Mouse (Mus musculus) C2C12 (cell line): ENCODE results near the gene Ccs. TPM values are rescaled to one million over a fixed set of nuclear protein-coding genes. Genes with fewer than 3 reads are reported as not detected.

Source experiments
- H3K27me3 ChIP-seq: one replicate; pipeline ENCODE4 v1.6.1; 2011; ENCODE audit not compliant: control insufficient read depth, insufficient read depth, insufficient read length
- H3K36me3 ChIP-seq: one replicate; pipeline ENCODE4 v1.6.1; 2011; ENCODE audit not compliant: control insufficient read depth, insufficient read depth
- H3K4me3 ChIP-seq: one replicate; pipeline ENCODE4 v1.5.1; 2011; ENCODE audit warnings: mild to moderate bottlenecking, control low read depth; ENCODE audit not compliant: poor library complexity, insufficient read depth, severe bottlenecking
- H3K79me2 ChIP-seq: one replicate; pipeline ENCODE4 v1.6.1; 2011; ENCODE audit not compliant: control insufficient read depth, insufficient read depth
- H3K79me3 ChIP-seq: one replicate; pipeline ENCODE4 v1.6.1; 2011; ENCODE audit warnings: low read depth, control low read depth
- H3ac ChIP-seq: one replicate; pipeline ENCODE3; 2011; ENCODE audit warnings: low read depth; ENCODE audit not compliant: control insufficient read depth, insufficient read length
- CEBPB ChIP-seq: IDR thresholded peaks from one replicate; pipeline ENCODE4 v1.6.1; 2011; ENCODE audit warnings: low read depth, mild to moderate bottlenecking, control low read depth, moderate library complexity
- CTCF ChIP-seq: IDR thresholded peaks from one replicate; pipeline ENCODE4 v1.5.1; 2011; ENCODE audit not compliant: control insufficient read depth, insufficient read depth, insufficient read length
- FOSL1 ChIP-seq: IDR thresholded peaks from one replicate; pipeline ENCODE4 v1.8.0; 2011; ENCODE audit warnings: mild to moderate bottlenecking, low read length; ENCODE audit not compliant: poor library complexity, insufficient read depth, severe bottlenecking
- MAX ChIP-seq: IDR thresholded peaks from one replicate; pipeline ENCODE4 v1.6.1; 2011; ENCODE audit warnings: mild to moderate bottlenecking, control low read depth
- MYOD1 ChIP-seq: IDR thresholded peaks from one replicate; pipeline ENCODE4 v1.6.1; 2011; ENCODE audit warnings: low read depth; ENCODE audit not compliant: control insufficient read depth, insufficient read length
- MYOG ChIP-seq: IDR thresholded peaks from one replicate; pipeline ENCODE4 v1.6.1; 2011; ENCODE audit not compliant: control insufficient read depth, insufficient read length; ENCODE audit errors: extremely low read depth
- USF1 ChIP-seq: IDR thresholded peaks from one replicate; pipeline ENCODE4 v1.6.1; 2011; ENCODE audit warnings: low read depth, mild to moderate bottlenecking, control low read depth, moderate library complexity
- polyA plus RNA-seq: library from polyadenylated mRNA; unstranded; fragments of >200 nt; fragmentation: generic; extraction: Trizol; gene quantifications from one replicate; pipeline ENCODE4 v1.2.1, GENCODE M21; 2012; ENCODE audit warnings: missing spikeins

Gene Ccs
- polyA plus RNA-seq, 1 experiment: 36.6 TPM

DNA sequence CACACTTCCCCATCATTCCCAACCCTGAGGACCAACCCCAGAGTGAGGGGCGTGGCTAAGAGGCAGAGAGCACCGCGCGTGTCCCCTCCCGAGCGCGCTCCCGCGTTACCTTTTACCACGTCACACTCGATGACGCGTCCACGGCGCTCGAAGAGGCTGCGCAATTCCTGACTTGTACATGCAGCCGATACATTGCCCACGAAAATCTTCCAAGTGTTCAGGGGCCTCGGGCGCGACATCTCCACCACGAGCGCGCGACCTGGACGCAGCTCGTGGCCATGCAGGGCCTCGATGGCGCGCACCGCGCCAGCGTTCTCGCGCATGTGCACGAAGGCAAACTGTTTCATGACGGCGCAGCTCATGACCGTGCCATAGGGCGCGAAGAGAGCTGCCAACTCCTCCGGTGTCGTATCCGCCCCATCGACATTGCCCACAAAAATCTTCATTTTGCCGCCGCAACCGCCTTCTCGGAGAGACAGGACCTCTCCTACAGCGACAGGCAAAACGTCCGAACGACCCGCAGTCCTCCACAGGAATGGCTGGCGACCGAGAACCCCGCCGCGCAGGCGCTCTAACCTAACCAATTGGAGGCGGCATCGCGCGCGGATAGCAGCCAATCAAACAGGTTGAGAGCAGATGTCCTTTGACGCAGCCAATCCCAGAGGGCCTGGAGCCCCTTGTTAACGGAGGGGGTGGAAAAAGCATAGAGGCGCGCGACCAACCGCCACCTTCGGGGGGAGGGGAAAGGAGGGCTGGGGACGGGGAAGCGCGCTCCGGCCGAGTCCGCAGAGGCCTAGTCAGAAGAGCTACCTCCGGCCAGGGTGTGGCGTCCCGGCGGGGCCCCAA is 27.8 kb downstream of the Ccs start, which contains the start of the genes Gm21992 and Rbm14:
Gm21992 (minus strand) TSS at position 550 of the 846 bp plus-strand sequence.
Rbm14 (minus strand) TSS at position 572 of the 846 bp plus-strand sequence.
- peak; percentile 40 for TF ChIP-seq MAX
- TF ChIP-seq MYOD1: no peak
- H3K79me3 ChIP-seq: peaks cover 50% of the 10 kb centered on the region
- H3K79me2 ChIP-seq: peaks cover 60% of the 10 kb centered on the region
- H3K36me3 ChIP-seq: peaks cover 10% of the 10 kb centered on the region
- no peaks in the 10 kb centered on the region for H3K27me3 ChIP-seq
- peak within 1 kb of the TSS; percentile 74 for H3K4me3 ChIP-seq
- peak within 1 kb of the TSS; percentile 84 for H3ac ChIP-seq

DNA sequence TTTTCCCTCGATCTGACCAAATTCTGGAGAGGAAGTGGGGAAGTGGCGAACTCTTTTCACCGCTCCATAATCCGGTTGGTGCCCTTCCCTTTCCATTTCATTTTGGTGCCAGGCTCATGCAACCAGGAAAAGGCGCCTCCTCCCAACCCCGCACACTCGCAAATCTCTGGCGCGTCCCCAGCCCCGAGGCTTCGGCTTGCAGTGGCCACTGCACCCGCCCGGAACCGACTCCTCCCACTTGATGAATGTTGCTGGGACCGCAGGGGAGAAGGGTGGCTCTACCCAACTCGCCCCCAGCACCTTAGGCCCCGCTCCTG is 28.4 kb downstream of the Ccs start:
- Histone ChIP-seq H3K4me3 (peak overlapping the region; percentile 74), H3K79me2 (peaks cover 66% of the 10 kb centered on the region), H3K79me3 (peaks cover 56% of the 10 kb centered on the region), H3ac (peak overlapping the region; percentile 69), H3K36me3 (peaks cover 11% of the 10 kb centered on the region), H3K27me3 (no peaks in the 10 kb centered on the region)
- TF ChIP-seq CEBPB: no peak
- TF ChIP-seq MYOG: no peak
- TF ChIP-seq CTCF: no peak
- no peak for TF ChIP-seq FOSL1

DNA sequence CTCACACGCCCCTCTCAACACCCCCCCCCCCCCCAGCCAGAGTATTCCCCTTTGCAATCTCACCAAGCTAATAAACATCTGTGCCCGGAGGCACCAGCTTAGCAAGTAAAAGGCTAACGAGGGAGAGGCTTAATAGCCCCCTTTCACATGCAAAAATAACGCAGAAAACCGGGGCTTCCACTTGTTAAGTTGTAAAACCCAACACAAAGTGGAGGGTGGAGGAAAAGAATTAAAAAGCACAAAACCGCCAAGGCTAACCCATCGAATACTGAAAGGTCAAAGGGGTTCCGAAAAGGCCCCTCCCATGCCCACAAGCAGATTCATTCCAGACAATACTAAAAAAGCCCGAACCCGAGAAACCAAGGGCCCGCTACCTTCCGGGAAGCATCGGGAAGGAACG is 28.8 kb downstream of the Ccs start:
- H3K27me3 ChIP-seq: no peaks in the 10 kb centered on the region
- peaks cover 14% of the 10 kb centered on the region for H3K36me3 ChIP-seq
- peaks cover 70% of the 10 kb centered on the region for H3K79me2 ChIP-seq

DNA sequence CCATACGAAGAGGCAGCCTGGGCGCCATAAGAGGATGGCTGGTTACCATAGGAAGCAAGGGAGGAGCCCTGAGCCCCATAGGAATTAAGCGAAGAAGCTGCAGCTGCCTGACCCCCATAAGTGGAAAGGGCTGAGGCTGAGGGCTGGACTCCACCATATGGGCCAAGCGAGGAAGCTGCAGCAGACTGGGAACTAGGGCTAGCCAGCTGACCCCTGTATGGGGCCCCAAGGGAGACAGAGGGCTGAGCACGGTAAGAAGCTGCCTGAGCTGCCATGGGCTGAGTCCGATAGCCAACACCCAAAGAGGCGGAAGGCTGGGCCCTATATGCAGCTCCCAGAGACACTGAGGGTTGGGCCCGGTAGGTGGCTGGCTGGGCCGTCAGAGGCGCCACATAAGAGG is 35.8 kb downstream of the Ccs start:
- H3K4me3 ChIP-seq: no peak overlapping the region
- H3K27me3 ChIP-seq: no peaks in the 10 kb centered on the region
- peaks cover 81% of the 10 kb centered on the region for H3K36me3 ChIP-seq
- H3K79me3 ChIP-seq: peaks cover 99% of the 10 kb centered on the region
- H3ac ChIP-seq: no peak overlapping the region
- TF ChIP-seq CTCF (no peak), USF1 (no peak), MYOG (no peak), FOSL1 (no peak), MYOD1 (no peak), CEBPB (no peak), MAX (no peak)
- H3K79me2 ChIP-seq: peaks cover 100% of the 10 kb centered on the region

More for the DNA sequence above, 28.8 kb downstream of the Ccs start:
- TF ChIP-seq MYOG: no peak
- TF ChIP-seq MYOD1: no peak
- no peak for TF ChIP-seq USF1
- no peak for TF ChIP-seq FOSL1
- TF ChIP-seq MAX: no peak
- TF ChIP-seq CTCF: no peak
- TF ChIP-seq CEBPB: no peak
- peaks cover 60% of the 10 kb centered on the region for H3K79me3 ChIP-seq
- H3ac ChIP-seq: peak overlapping the region; percentile 69
- H3K4me3 ChIP-seq: peak overlapping the region; percentile 74

DNA sequence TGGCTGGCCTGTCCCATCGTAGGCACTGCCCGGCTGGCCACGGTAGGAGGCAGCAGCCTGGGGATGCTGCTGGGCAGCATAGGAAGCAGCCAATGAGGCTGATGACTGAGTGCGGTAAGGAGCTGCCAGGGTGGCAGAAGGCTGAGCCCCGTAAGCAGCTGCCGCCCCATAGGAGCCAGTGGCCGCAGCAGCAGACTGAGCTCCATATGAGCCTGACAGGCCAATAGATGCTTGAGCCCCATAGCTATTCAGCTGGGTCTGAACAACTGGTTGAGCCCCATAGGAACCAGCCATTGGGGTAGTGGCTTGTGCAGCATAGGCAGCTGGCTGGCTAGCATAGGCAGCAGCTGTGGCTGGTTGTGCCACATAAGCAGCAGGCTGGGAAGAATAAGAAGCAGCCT is 36.4 kb downstream of the Ccs start:
- H3K27me3 ChIP-seq: no peaks in the 10 kb centered on the region
- no peak overlapping the region for H3K4me3 ChIP-seq
- peaks cover 83% of the 10 kb centered on the region for H3K36me3 ChIP-seq
- peaks cover 99% of the 10 kb centered on the region for H3K79me3 ChIP-seq
- no peak for TF ChIP-seq MYOG
- TF ChIP-seq CEBPB: no peak
- TF ChIP-seq MYOD1: no peak
- no peak for TF ChIP-seq FOSL1
- TF ChIP-seq USF1: no peak
- TF ChIP-seq CTCF: no peak
- TF ChIP-seq MAX: no peak
- peaks cover 100% of the 10 kb centered on the region for H3K79me2 ChIP-seq
- no peak overlapping the region for H3ac ChIP-seq

DNA sequence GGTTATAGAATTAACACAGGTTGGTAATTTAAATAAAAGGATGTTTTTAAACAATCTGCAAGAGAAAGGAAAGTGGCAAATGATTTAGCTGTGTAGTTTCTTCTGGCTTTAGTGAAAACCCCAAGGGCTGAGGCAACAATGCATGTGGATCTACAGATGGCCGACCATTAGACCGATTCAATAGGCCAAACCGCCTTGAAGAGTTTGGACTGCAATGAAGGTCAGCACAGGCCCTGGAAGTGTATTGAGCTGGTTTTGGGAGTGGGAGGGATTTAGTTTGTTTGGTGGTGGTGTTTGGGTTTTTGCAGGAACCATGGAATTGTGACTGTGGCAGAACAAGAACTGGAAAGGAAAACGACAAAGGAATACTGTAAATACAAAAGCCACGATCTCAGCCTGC is 40.0 kb downstream of the Ccs start:
- Histone ChIP-seq H3K4me3 (no peak overlapping the region), H3K36me3 (peaks cover 78% of the 10 kb centered on the region), H3ac (no peak overlapping the region), H3K79me2 (peaks cover 99% of the 10 kb centered on the region), H3K27me3 (no peaks in the 10 kb centered on the region), H3K79me3 (peaks cover 86% of the 10 kb centered on the region)
- no peak for TF ChIP-seq FOSL1
- TF ChIP-seq USF1: no peak
- no peak for TF ChIP-seq MAX
- no peak for TF ChIP-seq CEBPB
- no peak for TF ChIP-seq MYOG
- TF ChIP-seq CTCF: no peak
- no peak for TF ChIP-seq MYOD1
